Mouse (Mus musculus) bone marrow macrophage, adult 2 months (primary cell): Measurements from ENCODE around the gene 4930503B20Rik.

Experiments
- CTCF ChIP-seq: IDR thresholded peaks from 2 replicates; pipeline ENCODE4 v1.5.1; 2012; ENCODE audit warnings: low read depth, mild to moderate bottlenecking, low read length, moderate library complexity
- POLR2A ChIP-seq: IDR thresholded peaks from 2 replicates; pipeline ENCODE4 v1.6.1; 2012; ENCODE audit warnings: mild to moderate bottlenecking, low read depth, low read length, borderline replicate concordance

GRCm38 (mm10) chr3:146652431-146652830 is 1.3 kb upstream of the 4930503B20Rik start:
- TF ChIP-seq POLR2A = no peak
- no peak for TF ChIP-seq CTCF
